Mouse (Mus musculus) ES-E14 (cell line): Measurements from ENCODE around the gene Zfp219.

ENCODE experiments used
- CHD2 ChIP-seq: IDR thresholded peaks from 2 replicates; pipeline ENCODE4 v1.6.1; 2014; ENCODE audit warnings: mild to moderate bottlenecking, low read depth, low read length, inconsistent platforms
- MAFK ChIP-seq: IDR thresholded peaks from 2 replicates; pipeline ENCODE4 v1.6.1; 2014; ENCODE audit warnings: mild to moderate bottlenecking, low read depth, low read length, inconsistent platforms; ENCODE audit not compliant: insufficient read depth
- ZNF384 ChIP-seq: IDR thresholded peaks from 2 replicates; pipeline ENCODE4 v1.6.1; 2012; ENCODE audit warnings: low read depth, low read length, inconsistent platforms

DNA sequence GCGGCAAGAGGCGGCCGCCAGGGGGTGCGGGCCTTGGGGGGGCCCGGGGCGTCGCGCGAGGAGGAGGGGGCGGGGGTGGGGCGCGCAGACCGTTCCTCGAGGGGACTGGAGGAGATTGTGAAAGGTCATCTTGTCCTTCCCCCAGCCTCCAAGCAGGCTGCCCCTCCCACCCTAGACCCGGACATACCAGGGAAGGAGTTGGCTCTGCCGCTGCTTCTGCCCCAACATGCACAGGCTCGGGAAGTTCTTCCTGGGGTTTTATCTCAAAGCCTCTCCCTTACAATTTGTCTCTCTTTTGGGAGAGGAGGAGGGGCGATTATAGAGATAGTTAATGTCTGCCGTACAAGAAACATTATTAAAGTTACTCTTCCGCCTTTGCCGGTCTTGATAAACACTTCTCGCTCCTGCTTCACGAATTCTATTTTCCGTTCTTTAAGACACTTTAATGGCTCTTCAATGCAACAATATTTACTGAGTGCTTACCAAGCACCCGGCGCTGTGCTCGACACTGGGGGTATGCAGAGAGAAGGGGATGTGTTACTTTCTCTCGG lies 5.7 kb downstream of the Zfp219 start:
- no peak for TF ChIP-seq CHD2
- TF ChIP-seq ZNF384: no peak
- no peak for TF ChIP-seq MAFK
